Mouse (Mus musculus): ENCODE results near the gene Slc25a39. TPM values are rescaled to one million over a fixed set of nuclear protein-coding genes. Genes with fewer than 3 reads are reported as not detected.
"Not testable (repeated sequence)": the region's sequence is repeated elsewhere in the genome, so short reads cannot be mapped to it uniquely, and the experiment has no call there.

Gene Slc25a39
- polyA plus RNA-seq, 1 experiment: 403 TPM

DNA sequence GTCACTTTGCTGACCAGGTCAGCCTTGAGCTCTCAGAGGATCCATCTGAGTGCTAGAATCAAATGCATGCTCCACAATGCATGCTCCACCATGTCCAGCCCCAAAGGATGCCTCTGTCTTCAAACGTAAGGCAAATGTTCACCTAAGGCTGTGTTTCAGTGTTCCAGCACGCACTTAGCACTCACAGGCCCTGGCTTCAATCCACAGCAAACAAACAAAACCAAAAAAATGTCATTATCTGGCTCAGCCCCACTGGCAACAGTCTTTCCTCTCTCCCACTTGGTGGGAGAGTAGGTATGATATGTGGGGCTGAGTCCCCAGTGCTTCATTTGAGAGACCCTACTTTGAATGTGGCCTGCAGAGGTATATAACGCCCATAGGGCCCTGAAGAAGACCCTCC is 3.3 kb upstream of the Slc25a39 start:
- no peaks in the 10 kb centered on the region for H3K36me3 ChIP-seq (ENCODE audit: control insufficient read depth, insufficient read depth, low read length)
- no peaks in the 10 kb centered on the region for H3K27me3 ChIP-seq (ENCODE audit: control insufficient read depth, insufficient read depth, low read length)
- 0 out of 2 replicates have a peak, but pooled peaks cover 2% of the 10 kb centered on the region for H3K4me1 ChIP-seq (ENCODE audit: control insufficient read depth, insufficient read depth, insufficient read length, low read length)
- H3K27ac ChIP-seq (ENCODE audit: insufficient read depth, low read depth, low read length): no peak overlapping the region
- WGBS: 58% methylated on average over 3 of the region's 3 CpGs
- no peak overlapping the region for H3K4me3 ChIP-seq (ENCODE audit: low read depth, low read length)
- TF ChIP-seq CTCF (IDR thresholded peaks at IDR 0.05; ENCODE audit: extremely low read depth, insufficient read length, insufficient replicate concordance, low read depth, low read length) (no peak), POLR2A (IDR thresholded peaks at IDR 0.05; ENCODE audit: low read depth, low read length) (no peak)

DNA sequence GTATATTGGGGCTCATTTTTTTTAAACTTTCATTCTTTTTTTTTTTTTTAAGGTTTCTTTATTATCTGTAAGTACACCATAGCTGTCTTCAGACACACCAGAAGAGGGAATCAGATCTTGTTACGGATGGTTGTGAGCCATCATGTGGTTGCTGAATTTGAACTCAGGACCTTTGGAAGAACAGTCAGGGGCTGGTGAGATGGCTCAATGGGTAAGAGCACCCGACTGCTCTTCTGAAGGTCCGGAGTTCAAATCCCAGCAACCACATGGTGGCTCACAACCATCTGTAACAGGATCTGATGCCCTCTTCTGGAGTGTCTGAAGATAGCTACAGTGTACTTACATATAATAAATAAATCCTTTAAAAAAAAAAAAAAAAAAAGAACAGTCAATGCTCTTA is 2.6 kb upstream of the Slc25a39 start:
- H3K36me3 ChIP-seq (ENCODE audit: control insufficient read depth, insufficient read depth, low read length); H3K4me1 ChIP-seq (ENCODE audit: control insufficient read depth, insufficient read depth, insufficient read length, low read length); H3K27me3 ChIP-seq (ENCODE audit: control insufficient read depth, insufficient read depth, low read length); H3K27ac ChIP-seq (ENCODE audit: insufficient read depth, low read depth, low read length); H3K4me3 ChIP-seq (ENCODE audit: low read depth, low read length): not testable (repeated sequence)
- WGBS: 81% methylated on average over 3 of the region's 3 CpGs

DNA sequence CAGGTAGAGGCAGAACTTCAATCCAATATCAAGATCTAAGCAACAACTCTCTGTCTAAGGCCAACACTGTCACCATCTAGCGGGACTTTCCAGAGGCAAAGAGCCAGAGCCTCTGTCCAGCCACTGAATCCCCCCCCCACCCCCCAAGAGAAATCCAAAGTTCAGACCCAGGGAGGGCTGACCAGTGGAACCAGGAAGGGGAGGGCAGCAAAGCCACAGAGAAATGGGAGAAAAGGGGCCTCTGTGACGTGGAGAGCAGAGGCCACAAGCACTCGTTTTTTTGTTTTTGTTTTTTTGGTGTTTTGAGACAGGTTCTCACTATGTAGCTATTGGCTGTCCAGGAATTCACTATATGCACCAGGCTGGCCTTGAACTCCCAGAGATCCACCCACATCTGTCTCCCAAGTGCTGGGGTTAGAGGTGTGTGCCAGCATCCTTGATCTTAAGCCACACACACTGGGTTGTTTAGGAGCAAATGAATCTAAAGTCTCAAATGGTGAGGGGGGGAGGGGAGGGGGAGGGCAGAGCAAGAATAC is 2.1 kb upstream of the Slc25a39 start:
- Histone ChIP-seq H3K4me1 (ENCODE audit: control insufficient read depth, insufficient read depth, insufficient read length, low read length) (0 out of 2 replicates have a peak, but pooled peaks cover 3% of the 10 kb centered on the region), H3K36me3 (ENCODE audit: control insufficient read depth, insufficient read depth, low read length) (peaks cover 2% of the 10 kb centered on the region; the same call in 1 of the 2 replicates), H3K27me3 (ENCODE audit: control insufficient read depth, insufficient read depth, low read length) (no peaks in the 10 kb centered on the region), H3K4me3 (ENCODE audit: low read depth, low read length) (no peak overlapping the region), H3K27ac (ENCODE audit: insufficient read depth, low read depth, low read length) (no peak overlapping the region)
- TF ChIP-seq POLR2A (IDR thresholded peaks at IDR 0.05; ENCODE audit: low read depth, low read length) (no peak), CTCF (IDR thresholded peaks at IDR 0.05; ENCODE audit: extremely low read depth, insufficient read length, insufficient replicate concordance, low read depth, low read length) (no peak)
- WGBS: 82% methylated on average over 3 of the region's 3 CpGs

DNA sequence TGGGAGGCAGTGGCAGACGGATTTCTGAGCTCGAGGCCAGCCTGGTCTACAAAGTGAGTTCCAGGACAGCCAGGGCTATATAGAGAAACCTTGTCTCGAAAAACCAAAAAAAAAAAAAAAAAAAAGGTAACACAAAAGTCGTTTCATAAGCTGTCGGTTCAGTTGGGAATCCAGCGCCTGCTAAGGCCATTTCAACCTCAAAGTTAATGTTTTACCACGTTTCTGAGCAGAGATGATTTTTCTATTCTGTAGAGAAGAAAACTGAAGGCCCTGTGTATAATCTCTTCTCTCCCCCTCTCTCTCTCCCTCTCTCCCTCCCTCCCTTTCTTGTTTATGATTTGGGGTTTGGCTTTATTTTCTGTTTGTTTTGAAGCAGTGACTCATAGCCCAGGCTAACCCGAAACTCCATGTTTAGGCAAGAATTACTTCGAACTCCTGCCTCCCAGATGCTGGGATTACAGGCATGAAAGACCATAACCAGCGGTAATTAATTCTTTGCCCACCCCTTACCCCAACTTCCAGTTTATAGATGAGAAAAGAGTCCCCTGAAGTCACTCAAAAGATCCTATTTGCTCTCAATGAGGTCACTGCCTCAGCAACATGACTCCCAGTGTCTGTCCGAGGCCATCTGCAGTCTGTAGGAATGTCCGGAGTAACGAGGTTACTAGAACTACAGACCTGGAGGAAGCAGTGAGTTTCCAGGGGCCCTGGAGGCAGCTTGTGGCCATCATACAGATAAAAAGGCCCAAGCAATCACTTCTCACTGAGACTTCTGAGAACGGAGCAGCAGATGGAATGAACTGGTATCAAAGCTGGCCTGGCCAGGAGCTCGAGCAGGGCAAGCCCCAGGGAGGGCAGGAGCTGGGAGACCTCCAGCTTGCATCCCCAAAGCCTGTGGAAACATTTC is 1.4 kb upstream of the Slc25a39 start:
- H3K4me3 ChIP-seq (ENCODE audit: low read depth, low read length): peak overlapping the region; percentile 50
- WGBS: 24% methylated on average over 15 of the region's 15 CpGs
- TF ChIP-seq CTCF (IDR thresholded peaks at IDR 0.05; ENCODE audit: extremely low read depth, insufficient read length, insufficient replicate concordance, low read depth, low read length) (no peak), POLR2A (IDR thresholded peaks at IDR 0.05; ENCODE audit: low read depth, low read length) (no peak)

DNA sequence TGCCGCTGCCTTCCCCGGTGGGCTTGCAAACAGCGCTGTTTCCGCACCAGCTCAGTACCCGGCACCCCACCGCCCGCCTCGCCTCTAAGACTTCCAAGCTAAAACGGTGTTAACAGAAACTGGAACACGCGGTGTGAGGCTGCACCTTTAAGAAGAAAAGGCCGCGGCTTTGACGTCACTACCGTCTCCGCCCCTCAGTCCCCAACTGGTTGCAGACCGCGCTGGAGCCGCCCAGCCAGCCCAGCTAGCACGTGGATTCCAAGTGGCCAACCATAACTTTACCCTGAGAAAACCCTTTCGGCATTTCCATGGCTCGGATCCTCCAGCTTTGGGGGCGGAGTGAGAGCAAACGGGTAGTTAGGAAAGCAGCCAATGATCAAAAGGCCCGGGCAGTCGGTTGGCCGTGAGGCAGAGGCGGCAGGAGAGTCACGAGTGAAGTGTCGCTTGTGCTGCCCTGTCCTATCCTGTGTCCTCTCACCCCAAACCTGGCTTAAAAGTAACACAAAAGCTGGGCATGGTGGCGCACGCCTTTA is 664 bp upstream of the Slc25a39 start:
- peak overlapping the region; percentile 83 for H3K27ac ChIP-seq (ENCODE audit: insufficient read depth, low read depth, low read length)
- no peaks in the 10 kb centered on the region for H3K27me3 ChIP-seq (ENCODE audit: control insufficient read depth, insufficient read depth, low read length)
- H3K4me3 ChIP-seq (ENCODE audit: low read depth, low read length): peak overlapping the region; percentile 90
- H3K36me3 ChIP-seq (ENCODE audit: control insufficient read depth, insufficient read depth, low read length): peaks cover 15% of the 10 kb centered on the region
- WGBS: under 1% methylated on average over 32 of the region's 32 CpGs
- H3K4me1 ChIP-seq (ENCODE audit: control insufficient read depth, insufficient read depth, insufficient read length, low read length): peaks cover 9% of the 10 kb centered on the region
- TF ChIP-seq POLR2A (IDR thresholded peaks at IDR 0.05; ENCODE audit: low read depth, low read length) (peak; percentile 59), CTCF (IDR thresholded peaks at IDR 0.05; ENCODE audit: extremely low read depth, insufficient read length, insufficient replicate concordance, low read depth, low read length) (no peak)

More for the DNA sequence above, 1.4 kb upstream of the Slc25a39 start:
- H3K27me3 ChIP-seq (ENCODE audit: control insufficient read depth, insufficient read depth, low read length): no peaks in the 10 kb centered on the region
- H3K36me3 ChIP-seq (ENCODE audit: control insufficient read depth, insufficient read depth, low read length): peaks cover 8% of the 10 kb centered on the region
- H3K27ac ChIP-seq (ENCODE audit: insufficient read depth, low read depth, low read length): peak overlapping the region; percentile 75
- H3K4me1 ChIP-seq (ENCODE audit: control insufficient read depth, insufficient read depth, insufficient read length, low read length): peaks cover 9% of the 10 kb centered on the region; the same call in 1 of the 2 replicates

DNA sequence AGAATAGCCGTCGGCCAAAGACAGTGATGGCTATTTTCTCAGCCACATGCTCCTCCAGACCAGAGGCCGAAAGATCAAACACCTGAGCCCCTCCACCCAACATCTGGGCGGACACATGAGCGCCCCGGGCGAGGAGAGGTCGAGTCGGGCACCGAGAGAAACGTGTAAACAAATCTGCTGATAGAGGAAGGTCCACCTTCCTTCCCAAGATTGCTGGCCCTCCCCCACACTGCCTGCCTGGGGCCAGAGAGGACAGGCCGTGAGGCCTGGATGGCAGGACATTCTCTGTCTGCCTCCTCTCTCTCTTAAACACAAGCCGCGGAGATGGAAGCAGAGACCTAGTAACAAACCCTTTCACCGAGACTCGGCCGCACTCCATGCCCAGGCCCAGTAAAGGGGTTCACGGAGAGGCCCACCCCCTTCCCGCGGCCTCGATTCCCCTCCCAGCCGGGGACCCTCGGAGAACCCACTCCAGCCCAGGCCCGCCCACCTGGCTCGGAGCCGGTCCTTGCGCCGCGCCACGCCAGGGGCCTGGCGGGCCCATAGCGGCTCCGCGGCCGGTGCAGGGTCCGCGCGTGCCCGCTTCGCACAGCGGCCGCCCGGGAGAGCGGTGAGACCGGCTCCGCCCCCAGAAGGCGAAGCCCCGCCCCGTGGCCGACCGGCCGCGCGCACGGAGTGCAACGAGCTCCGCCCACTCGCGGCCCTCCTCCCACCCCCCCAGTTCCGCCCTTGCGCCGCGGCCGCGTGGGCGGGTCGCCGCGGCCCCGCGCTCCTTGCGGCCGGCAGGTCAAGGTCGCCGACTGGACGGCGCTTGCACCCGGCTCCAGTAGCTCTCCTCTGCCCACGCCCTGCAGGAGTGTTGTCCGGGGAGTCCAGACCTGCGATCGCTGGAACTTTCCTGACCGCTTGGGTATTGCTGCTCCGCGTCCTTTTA is 579 bp downstream of the Slc25a39 start:
- H3K4me1 ChIP-seq (ENCODE audit: control insufficient read depth, insufficient read depth, insufficient read length, low read length): peaks cover 9% of the 10 kb centered on the region
- peak overlapping the region; percentile 90 for H3K4me3 ChIP-seq (ENCODE audit: low read depth, low read length)
- peak overlapping the region; percentile 83 for H3K27ac ChIP-seq (ENCODE audit: insufficient read depth, low read depth, low read length)
- H3K27me3 ChIP-seq (ENCODE audit: control insufficient read depth, insufficient read depth, low read length): no peaks in the 10 kb centered on the region
- under 1% methylated on average over 84 of the region's 85 CpGs for WGBS
- TF ChIP-seq CTCF (IDR thresholded peaks at IDR 0.05; ENCODE audit: extremely low read depth, insufficient read length, insufficient replicate concordance, low read depth, low read length): no peak
- peak; percentile 83; the same call in 1 of the 2 replicates for TF ChIP-seq POLR2A (IDR thresholded peaks at IDR 0.05; ENCODE audit: low read depth, low read length)
- peaks cover 27% of the 10 kb centered on the region for H3K36me3 ChIP-seq (ENCODE audit: control insufficient read depth, insufficient read depth, low read length)
